Mouse (Mus musculus) natural killer cell, adult 2 months (primary cell): ENCODE results near the gene Cacnb4.

Experiments
- DNase-seq, 2 experiments: peaks; one replicate each; pipeline ENCODE4 v3.0.0; 2022; ENCODE audit warnings: low spot score in 2 of 2

Gene Cacnb4

DNA sequence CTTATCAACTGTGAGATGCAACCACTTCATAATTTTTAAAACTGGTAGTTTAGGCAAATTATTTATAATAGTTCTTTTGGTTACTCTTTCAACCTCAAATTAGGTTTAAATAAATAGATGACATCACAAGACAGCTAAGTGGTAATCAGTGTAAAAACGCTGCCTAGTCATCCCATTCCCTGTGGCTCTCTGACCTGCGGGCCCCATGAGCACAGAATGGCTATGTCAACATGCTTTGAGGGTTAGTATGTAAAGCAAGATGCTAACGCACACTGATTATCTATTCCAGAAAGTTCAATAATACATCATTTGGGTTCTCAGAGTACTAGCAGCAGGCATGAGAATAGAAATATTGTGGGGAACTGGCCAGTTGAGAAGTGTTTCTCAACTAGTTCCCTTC is 108.5 kb downstream of the Cacnb4 start:
- no peak for DNase-seq

DNA sequence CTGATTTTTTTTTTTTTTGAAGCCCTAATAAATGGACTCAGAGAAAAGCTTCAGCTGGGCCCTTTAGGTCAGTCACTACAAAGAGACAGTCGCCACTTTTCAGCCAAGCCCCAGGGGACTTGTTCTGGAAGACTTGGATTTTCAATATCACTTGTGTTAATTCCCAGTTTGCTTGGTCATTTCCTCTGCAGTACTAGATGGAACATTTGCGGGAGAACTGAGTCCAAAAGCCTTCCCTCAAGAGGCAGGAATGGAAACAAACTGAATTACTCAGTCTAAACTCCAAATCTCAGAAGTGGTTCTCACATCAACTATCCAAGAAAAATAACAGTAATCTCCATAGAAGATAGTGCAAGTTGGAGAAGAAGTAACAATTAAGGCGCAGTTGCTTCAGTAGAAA is 109.2 kb downstream of the Cacnb4 start:
- no peak for DNase-seq

DNA sequence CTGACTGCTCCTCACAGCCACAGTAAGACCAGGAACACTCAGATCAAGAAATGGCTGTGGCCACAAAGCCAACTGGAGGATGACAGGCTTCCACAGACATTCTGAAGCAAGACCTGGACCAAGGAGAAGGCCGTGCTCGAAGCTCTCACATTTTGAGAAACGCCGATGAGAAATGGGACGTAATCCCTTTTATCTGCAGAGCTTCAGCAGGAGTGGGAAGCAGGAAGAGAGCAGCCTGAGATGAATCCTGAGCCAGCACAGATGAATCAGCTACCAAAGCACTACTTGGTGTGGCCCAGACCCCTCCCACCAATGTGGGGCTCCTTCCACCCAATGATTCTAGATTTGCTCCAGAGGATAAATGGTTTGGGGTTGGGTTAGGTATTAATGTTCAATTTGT is 113.4 kb downstream of the Cacnb4 start:
- no peak for DNase-seq

DNA sequence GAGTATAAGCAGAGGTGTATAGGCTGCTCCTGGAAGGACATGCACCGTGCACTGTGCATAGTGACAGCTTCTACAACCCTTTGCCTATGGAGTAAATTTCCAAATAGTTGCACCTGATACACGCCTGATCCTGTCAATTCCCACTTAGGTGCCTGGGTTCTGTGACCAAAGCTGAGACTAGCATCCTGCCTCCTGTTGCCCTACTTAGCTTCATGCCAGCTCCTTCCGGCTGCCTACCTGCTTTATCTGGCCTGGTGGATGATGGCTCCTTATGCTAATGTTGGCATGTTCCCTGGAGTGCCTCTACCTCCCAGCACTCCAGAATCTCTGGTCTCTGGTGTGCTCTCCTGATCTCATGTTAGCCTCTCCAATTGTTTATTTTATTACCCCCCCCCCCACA is 114.3 kb downstream of the Cacnb4 start:
- DNase-seq: no peak

DNA sequence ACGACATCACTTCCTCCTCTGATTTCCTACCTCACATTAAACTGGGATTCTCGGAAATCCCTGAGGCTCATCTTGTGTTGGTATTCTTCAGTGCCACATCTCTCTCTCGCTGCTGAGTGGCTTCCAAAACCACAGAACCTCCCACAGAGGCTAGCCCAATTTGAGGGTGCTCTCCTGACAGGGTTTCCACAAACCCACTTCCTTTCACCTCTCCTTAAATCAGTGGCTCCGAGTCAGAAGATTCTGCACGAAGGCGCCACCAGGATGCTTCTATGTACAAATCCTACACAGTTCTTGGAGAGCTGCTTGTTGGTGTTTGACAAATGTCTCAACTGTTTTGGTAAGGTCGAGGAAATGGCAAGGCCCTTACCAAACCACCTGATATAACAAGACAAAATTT is 115.5 kb downstream of the Cacnb4 start:
- no peak for DNase-seq

DNA sequence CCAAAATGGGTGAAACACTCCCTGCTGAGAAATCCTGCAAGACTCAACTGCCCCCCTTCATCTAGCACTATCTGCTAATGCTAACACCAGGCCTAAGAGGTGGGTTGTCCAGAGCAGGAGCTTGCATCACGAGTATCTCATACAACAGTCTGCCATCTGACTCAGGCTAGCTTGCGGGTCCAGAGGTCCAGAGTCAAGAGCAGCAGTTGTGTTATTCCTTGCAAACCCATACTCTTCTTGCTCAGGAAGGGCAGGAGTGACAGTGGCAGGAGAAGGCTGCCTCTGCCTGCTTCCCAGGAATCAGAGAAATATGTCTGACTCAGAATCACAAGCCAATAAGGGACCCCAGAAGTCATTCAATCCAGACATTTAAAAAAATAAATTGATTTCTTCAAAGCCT is 116.4 kb downstream of the Cacnb4 start:
- DNase-seq: no peak

DNA sequence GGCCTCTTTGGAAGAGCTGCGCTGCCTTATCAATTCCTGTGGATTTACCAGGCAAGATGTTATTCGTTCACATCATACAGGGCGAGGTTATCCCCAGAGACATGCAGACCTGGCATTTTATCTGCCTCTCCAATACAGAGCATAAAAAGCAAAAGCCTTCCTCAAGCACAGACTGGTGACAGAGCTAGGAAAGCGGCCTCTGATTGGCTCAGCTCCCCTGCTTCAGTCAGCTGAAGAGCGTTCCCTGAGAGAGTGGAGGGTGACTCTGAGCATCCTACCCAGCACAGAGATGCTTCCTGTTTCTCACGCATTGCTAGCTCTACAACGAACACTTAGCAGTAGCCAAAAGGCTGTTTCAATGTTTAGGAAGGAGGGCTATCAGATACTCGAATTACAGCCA is 118.2 kb downstream of the Cacnb4 start:
- DNase-seq: no peak

DNA sequence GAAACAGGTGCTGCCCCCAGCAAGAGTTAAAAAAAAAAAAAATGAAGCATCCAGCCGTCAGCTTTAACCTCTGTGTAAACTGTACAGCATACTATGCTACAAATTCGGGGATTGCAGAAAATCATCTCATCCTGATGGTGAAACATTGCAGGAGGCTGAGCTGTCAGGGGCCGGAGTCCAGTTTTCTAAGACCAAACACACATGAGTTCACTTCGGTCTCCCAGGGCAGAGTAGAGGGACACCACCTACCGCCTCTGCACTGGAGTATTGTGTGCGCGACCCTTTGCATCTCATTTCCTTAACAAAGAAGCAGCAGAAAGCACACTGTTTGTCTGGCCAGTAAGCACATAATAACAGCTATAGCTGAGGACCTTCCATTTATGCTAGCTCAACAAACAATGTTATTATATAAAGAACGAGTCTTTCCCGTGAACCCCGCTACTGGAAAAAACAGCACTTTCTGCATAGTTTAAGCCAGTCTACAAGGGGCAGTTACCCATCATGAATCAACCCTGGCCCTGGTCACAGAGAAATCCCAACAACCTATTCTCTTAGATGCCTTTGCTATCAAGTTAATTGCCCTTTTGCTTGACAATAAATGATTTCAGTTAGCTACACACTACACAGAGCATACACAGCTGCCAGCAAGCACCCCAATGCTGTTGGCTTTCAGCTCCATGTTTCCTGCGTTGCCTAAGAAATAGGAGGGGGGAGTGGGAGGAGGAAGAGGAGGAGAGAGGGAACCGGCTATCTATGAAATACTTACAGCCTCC is 118.9 kb downstream of the Cacnb4 start:
- no peak for DNase-seq

DNA sequence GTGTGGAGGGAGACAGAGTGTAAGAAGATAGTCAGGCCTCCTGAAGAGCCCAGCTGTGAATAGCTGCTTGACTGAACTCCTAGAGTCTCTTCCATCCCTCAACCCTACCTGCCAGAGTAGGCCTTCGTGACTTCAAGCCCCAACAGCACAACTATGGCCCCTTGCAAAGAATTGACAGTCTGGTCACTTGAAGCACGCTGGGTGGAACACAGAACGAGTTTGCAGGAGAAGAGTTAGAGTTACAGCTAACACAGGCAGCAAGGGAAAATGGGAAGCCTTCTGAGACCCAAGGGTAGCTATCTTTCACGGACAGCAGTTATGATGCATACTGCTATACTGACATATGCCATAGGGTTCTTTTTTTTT is 119.7 kb downstream of the Cacnb4 start:
- no peak for DNase-seq

DNA sequence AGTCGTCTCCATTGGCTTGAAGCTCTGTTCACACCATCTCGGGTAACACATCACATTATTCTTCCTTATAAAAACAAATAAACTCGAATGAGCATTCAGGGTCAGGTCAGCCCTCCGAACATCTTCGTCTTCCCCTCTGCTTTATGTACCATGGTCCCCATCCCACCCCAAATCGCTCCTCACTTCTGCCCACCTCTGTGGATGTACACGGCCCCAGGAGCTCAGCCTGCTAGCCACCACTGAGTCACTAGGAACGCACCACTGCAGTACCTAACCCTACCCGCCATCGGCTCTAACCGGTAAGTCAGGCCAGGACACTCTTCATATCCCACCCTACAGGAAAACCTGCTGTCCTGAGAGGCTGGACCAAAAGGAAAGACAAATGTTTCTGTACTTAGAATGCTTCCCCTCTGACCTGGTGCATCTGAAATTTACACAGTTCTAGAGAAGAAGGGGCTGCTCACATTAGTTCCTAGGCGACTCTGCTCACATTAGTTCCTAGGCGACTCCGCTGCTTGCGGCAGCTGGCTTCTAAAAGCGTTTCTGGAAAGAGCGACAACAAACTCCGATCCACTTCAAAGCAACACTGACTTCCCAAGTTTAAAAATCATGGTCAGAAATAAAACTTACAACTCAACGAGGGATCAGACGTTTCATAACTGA is 120.2 kb downstream of the Cacnb4 start:
- DNase-seq: no peak

DNA sequence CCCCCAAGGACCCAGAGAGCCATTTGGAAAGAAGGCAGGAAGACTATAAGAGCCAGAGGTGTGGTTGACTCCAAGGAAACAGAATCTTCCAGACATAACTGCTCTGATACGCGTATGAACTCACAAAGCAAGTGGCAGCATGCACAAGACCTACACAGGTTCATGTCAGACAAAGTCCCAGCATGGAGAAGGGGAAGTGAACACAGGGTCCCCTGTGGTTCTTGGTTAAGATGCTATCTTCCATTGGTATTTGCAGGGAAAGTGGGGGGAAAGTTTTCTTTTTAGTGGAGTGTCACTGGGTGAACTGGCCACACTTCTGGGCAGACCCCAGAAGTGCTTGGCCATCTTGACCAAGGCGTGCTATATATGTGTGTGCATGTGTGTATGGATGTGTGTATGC is 128.2 kb downstream of the Cacnb4 start:
- DNase-seq: no peak

DNA sequence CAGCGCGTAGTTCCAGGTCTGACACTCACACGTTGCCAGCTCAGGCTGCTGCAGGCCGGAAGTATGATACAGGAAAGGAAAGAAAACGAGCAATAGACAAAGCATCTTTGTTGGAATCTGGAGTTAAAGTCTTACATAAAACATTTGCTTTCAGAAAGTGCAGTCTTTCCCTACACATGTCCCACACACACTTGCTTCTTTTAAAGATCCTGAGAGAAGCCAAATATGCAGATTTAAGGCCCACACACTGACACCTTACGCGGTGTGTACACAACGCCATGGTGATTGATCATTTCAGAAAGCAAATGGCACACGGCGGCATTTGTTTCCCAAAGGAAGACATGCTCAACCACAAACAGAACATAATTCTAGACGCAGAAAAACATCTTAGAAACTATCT is 129.3 kb downstream of the Cacnb4 start:
- no peak for DNase-seq

DNA sequence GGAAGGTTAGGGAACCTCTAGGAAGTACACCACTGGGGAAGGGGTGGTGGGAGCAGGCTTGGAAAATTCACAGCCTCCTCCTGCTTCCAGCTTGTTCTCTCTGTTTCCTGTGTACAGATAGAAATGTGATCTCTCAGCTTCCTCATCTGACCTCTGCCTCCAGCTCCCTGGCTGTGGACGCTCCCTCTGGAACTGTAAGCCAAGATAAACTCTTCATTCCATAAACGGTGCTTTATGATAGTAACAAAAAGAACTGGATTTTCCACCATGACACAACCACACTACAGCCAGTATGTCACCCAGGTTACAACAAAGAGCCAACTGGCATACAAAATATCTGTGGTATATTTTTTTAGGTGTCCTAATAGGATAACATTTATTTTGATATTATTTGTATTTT is 132.1 kb downstream of the Cacnb4 start:
- DNase-seq: no peak

DNA sequence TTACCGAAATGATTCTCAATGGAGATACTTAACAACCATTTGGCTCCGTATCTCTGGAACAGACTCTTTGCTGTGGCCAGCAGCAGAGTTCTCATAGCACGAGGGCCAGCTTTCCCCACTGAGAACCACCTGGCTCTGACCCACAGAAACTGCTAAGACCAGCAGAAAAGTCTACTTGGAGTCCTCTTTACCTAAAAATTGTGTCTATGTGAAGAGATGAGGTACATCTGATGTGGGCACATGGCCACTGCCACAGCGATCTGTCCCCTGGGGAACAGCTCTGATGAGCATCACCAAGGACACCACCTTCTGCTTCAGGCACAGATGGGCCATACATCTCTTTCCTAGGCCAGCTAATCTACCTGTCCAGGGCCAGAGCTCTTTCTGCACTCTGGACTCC is 135.6 kb downstream of the Cacnb4 start:
- DNase-seq: no peak

DNA sequence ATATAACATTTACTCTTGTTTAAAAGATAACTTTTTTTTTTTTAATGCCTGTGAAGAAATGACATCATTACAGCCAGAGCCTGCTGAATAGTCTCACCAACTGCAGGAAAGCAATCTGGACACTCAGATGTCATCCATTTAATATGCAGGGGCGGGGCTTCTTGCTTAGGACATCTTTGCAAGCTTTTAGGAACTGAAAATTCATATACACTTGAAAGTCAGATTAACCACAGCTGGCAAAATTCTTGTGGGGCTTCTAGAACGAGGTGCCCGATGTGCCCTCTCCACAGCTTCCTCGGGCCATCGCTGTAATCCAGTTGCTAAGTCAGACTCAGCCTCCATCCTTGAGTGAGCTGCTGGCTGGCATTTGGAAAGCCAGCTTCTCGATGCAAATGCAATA is 137.3 kb downstream of the Cacnb4 start:
- DNase-seq: no peak

DNA sequence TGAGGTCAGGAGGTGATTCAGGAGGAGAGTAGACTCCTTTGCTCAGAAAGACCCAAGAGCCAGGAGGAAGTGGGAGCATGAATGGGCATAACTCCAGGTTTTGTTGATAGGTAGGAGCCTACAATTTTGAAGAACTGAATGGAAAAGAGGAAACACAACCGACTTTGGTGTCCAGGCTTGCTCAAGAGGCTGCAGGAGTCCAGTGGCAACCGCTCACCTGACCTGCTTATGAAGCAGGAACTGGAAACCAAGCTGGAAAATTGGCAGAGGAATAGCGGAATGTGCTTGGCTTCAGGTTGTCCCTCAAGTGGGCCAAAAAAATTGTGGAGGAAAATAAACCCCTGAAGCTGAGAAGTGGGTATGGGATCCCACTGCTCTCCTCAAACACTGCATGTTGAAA is 139.0 kb downstream of the Cacnb4 start:
- no peak for DNase-seq

DNA sequence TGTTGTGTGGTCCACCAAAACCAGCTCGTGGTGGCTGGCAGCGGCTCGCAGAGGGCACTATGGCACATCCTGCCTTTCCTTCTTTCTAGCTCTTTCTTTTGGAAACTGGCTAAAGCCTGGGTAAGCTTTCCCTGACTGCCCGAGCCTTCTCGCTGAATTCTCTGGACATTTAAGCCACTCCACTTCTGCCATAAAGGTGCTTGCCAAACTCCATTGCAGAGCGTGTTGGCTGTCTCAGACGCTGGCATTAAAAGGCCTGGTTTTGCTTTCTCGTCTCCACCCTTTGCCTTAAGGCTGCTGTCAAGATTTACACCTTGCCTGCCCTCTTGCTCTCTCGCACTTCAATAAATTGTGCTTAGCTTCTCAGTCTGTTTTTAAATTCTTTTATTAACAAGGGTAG is 139.5 kb downstream of the Cacnb4 start:
- DNase-seq: no peak

DNA sequence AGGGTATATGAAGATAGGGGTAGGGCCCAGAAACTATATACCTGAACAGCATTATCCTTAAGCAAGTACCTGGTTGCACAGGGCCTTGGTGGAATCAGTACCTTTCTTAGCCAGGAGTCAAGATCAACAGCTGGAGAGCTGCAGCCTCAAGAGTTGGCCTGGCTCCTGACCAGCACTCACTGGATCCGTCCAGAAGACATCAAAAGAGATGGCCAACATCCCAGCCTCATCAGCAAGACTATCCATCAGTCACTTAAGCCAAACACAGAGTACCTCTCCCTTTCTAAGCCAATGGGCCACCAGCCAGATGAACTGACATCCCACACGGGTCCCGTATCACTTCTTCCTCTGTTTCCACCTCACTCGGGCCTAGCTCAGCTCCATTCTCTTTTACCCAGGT is 140.1 kb downstream of the Cacnb4 start:
- DNase-seq: no peak

DNA sequence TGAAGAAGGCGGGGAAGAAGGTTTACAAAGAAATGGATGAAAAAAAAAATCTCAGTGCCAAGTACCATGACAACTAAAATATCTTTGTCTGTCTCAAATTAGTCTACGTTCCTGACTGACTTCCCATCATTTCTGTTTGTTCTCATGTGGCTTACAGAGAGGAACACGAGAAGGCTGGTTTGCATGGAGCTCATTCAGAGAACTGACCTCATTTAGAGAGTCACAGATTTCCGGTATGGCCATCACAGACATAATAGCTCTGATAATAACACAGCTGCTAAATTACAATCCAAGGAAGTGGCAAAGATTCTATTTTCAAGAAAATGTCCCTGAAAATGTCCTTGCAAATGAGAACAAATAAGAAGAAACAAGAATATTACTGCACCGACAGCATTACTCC is 142.9 kb downstream of the Cacnb4 start:
- DNase-seq: no peak

DNA sequence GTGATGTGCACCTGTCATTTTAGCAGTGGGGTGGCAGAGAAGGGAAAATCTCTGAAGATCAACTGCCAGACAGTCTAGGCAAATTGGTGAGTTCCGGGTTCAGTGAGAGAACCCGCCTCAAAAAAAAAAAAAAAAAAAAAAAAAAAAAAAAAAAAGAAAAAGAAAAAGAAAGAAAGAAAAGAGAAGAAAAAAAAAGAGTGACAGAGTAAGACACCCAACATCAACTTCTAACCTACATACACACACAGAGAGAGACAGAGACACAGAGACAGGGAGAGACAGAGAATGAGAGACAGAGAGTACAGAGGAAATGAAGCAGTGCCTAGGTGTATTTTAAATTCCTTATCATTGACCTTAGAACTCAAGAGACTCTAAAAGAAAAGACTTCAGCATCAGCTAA is 146.1 kb downstream of the Cacnb4 start:
- DNase-seq: no peak

DNA sequence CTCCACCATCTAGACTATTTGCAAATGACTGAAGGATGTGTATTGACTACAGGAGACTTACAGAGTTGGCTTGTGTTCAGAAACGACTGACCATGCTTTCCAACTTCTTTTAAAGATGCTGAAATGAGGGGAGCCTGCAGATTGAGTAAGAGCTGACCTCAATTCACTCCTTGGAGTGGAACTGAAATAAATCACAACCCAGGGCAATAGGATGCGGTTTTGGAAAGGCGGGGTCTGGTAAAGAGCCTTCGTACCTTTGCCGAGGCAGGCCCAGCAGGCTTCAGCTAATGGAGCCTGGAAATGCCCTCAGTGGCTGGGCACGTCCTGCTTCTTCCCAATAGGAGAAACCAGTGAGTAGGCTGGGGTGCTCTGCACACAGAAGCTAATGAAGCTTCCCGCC is 147.4 kb downstream of the Cacnb4 start:
- no peak for DNase-seq

DNA sequence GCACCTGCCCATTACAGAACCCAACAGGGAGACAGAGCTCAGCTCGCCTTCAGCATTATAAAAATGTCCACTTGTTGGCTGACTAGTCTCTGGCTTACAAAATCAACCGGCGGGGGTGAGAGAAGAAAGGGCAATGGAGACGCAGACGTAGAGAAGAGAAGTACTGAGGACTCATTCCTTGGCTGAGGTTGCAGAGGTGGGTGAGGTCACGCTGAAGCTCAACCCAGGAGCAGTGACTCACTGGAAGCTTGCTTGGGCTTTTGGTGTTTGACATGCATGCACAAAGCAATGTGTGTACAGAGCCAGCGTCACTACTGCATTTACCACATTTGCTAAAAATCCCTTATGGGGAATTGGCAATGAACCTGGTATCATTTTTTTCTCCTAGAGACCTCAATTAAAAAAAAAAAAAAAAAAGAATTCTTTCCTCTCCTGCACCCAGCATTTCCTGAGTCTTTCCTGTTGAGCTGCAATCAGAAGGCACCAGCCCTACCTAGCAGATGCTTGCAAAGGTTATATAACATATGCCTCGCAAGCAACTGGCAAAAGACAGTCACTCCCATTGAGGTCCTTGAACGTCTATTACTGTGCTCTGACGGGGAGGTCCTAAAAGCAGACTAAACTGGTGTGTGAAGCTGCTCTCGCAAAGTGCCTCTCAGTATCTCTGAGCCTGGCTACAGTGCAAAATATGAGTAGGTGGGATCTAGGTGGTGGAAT is 150.6 kb downstream of the Cacnb4 start:
- no peak for DNase-seq

DNA sequence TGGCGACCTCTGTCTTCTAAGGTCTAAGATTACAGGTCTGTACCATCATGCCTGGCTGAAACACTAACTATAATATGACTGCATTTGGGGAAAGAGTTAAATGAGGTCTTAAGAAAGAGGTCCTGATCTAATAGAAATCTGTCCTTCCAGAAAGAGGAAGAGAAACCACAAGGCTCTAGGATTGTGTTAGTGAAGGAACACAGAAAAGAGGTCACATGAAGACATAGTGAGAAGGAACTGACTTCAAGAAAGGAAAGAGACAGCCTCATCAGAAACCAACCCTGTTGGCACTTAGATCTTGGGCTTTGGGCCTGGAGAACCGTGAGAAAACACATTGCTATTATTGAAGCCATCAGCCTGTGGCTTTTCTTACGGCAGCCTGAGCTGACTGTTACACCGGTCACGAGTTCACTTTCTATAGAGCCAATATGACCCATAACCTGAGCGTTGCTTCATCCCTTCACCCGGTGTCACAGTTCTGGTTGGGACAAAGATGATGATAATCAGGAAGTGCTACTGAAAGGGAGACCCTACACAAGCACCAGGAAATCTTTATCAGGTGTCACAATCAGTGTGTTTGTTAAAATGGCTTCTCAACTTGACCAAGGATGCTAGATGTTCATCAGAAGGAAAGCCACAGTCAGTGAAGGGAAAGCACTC is 153.4 kb downstream of the Cacnb4 start:
- peak; percentile 14 to 33 for DNase-seq
